Mouse (Mus musculus): ENCODE measurements at regions not wholly inside any gene's neighbourhood (a gene's known extent, or its start where the extent isn't known, plus 50 kb on each side); places are given as distances from the start of the nearest gene placed in this dataset.

GRCm38 (mm10) chr3:144137483-144137882, 67.5 kb downstream of the Lmo4 start:
- Histone ChIP-seq H3K27ac (replicated peaks in 1 of 2; ENCODE audit: control insufficient read depth in 1 of 2, insufficient read depth in 1 of 2, low read depth in 2 of 2, low read length in 2 of 2) (no peak overlapping the region), H3K9ac (ENCODE audit: low read length) (no peak overlapping the region), H3K27me3 (ENCODE audit: control insufficient read depth, insufficient read depth, low read length) (no peaks in the 10 kb centered on the region), H3K4me2 (ENCODE audit: low read length) (no peak overlapping the region), H3K4me1 (ENCODE audit: control insufficient read depth in 2 of 2, insufficient read depth in 2 of 2, low read length in 2 of 2) (no peaks in the 10 kb centered on the region), H3K9me3 (ENCODE audit: control insufficient read depth, low read length) (no peaks in the 10 kb centered on the region), H3K4me3 (ENCODE audit: control insufficient read depth in 1 of 2, insufficient read depth in 1 of 2, low read depth in 1 of 2, low read length in 2 of 2) (no peak overlapping the region), H3K36me3 (ENCODE audit: control insufficient read depth, insufficient read depth, low read length) (no peaks in the 10 kb centered on the region)
- WGBS, result 76% methylated on average over 3 of the region's 3 CpGs
- no peak for ATAC-seq (ENCODE audit: insufficient number of reproducible peaks, insufficient read depth, low FRiP score, low read depth)

- 82% methylated on average over 2 of the region's 2 CpGs for WGBS
- Histone ChIP-seq H3K4me1 (ENCODE audit: control insufficient read depth in 2 of 2, insufficient read depth in 2 of 2, low read length in 2 of 2) (no peaks in the 10 kb centered on the region), H3K4me3 (ENCODE audit: control insufficient read depth in 1 of 2, insufficient read depth in 1 of 2, low read depth in 1 of 2, low read length in 2 of 2) (no peak overlapping the region), H3K9ac (ENCODE audit: low read length) (no peak overlapping the region), H3K27me3 (ENCODE audit: control insufficient read depth, insufficient read depth, low read length) (no peaks in the 10 kb centered on the region), H3K4me2 (ENCODE audit: low read length) (no peak overlapping the region), H3K27ac (replicated peaks in 1 of 2; ENCODE audit: control insufficient read depth in 1 of 2, insufficient read depth in 1 of 2, low read depth in 2 of 2, low read length in 2 of 2) (no peak overlapping the region), H3K9me3 (ENCODE audit: control insufficient read depth, low read length) (no peaks in the 10 kb centered on the region), H3K36me3 (ENCODE audit: control insufficient read depth, insufficient read depth, low read length) (no peaks in the 10 kb centered on the region)
- no peak for ATAC-seq (ENCODE audit: insufficient number of reproducible peaks, insufficient read depth, low FRiP score, low read depth)
Observed at GRCm38 (mm10) chr3:144136432-144136831, 68.6 kb downstream of the Lmo4 start.

GRCm38 (mm10) chr3:144135646-144136045, 69.4 kb downstream of the Lmo4 start:
- H3K27me3 ChIP-seq (ENCODE audit: control insufficient read depth, insufficient read depth, low read length), result no peaks in the 10 kb centered on the region
- ATAC-seq (ENCODE audit: insufficient number of reproducible peaks, insufficient read depth, low FRiP score, low read depth), result no peak
- H3K4me3 ChIP-seq (ENCODE audit: control insufficient read depth in 1 of 2, insufficient read depth in 1 of 2, low read depth in 1 of 2, low read length in 2 of 2), result no peak overlapping the region
- WGBS, result 93% methylated on average over 6 of the region's 6 CpGs
- no peaks in the 10 kb centered on the region for H3K9me3 ChIP-seq (ENCODE audit: control insufficient read depth, low read length)
- no peaks in the 10 kb centered on the region for H3K4me1 ChIP-seq (ENCODE audit: control insufficient read depth in 2 of 2, insufficient read depth in 2 of 2, low read length in 2 of 2)
- H3K4me2 ChIP-seq (ENCODE audit: low read length), result no peak overlapping the region
- no peak overlapping the region for H3K27ac ChIP-seq (replicated peaks in 1 of 2; ENCODE audit: control insufficient read depth in 1 of 2, insufficient read depth in 1 of 2, low read depth in 2 of 2, low read length in 2 of 2)
- H3K9ac ChIP-seq (ENCODE audit: low read length), result no peak overlapping the region
- H3K36me3 ChIP-seq (ENCODE audit: control insufficient read depth, insufficient read depth, low read length), result no peaks in the 10 kb centered on the region

- Histone ChIP-seq H3K4me1 (ENCODE audit: control insufficient read depth in 2 of 2, insufficient read depth in 2 of 2, low read length in 2 of 2) (no peaks in the 10 kb centered on the region), H3K4me2 (ENCODE audit: low read length) (no peak overlapping the region), H3K4me3 (ENCODE audit: control insufficient read depth in 1 of 2, insufficient read depth in 1 of 2, low read depth in 1 of 2, low read length in 2 of 2) (no peak overlapping the region), H3K9ac (ENCODE audit: low read length) (no peak overlapping the region), H3K27me3 (ENCODE audit: control insufficient read depth, insufficient read depth, low read length) (no peaks in the 10 kb centered on the region), H3K27ac (replicated peaks in 1 of 2; ENCODE audit: control insufficient read depth in 1 of 2, insufficient read depth in 1 of 2, low read depth in 2 of 2, low read length in 2 of 2) (no peak overlapping the region), H3K36me3 (ENCODE audit: control insufficient read depth, insufficient read depth, low read length) (no peaks in the 10 kb centered on the region), H3K9me3 (ENCODE audit: control insufficient read depth, low read length) (no peaks in the 10 kb centered on the region)
- WGBS, result 86% methylated on average over 4 of the region's 4 CpGs
- no peak for ATAC-seq (ENCODE audit: insufficient number of reproducible peaks, insufficient read depth, low FRiP score, low read depth)
Observed at GRCm38 (mm10) chr3:144128042-144128441, 77.0 kb downstream of the Lmo4 start.

GRCm38 (mm10) chr3:144124353-144124752, 80.7 kb downstream of the Lmo4 start:
- no peak for ATAC-seq (ENCODE audit: insufficient number of reproducible peaks, insufficient read depth, low FRiP score, low read depth)
- WGBS, result 77% methylated on average over 4 of the region's 4 CpGs
- no peaks in the 10 kb centered on the region for H3K9me3 ChIP-seq (ENCODE audit: control insufficient read depth, low read length)

GRCm38 (mm10) chr3:144123361-144124072, 81.5 kb downstream of the Lmo4 start:
- no peaks in the 10 kb centered on the region for H3K9me3 ChIP-seq (ENCODE audit: control insufficient read depth, low read length)
- no peaks in the 10 kb centered on the region for H3K27me3 ChIP-seq (ENCODE audit: control insufficient read depth, insufficient read depth, low read length)
- H3K9ac ChIP-seq (ENCODE audit: low read length), result no peak overlapping the region
- 72% methylated on average over 6 of the region's 6 CpGs for WGBS
- H3K36me3 ChIP-seq (ENCODE audit: control insufficient read depth, insufficient read depth, low read length), result no peaks in the 10 kb centered on the region
- H3K4me1 ChIP-seq (ENCODE audit: control insufficient read depth in 2 of 2, insufficient read depth in 2 of 2, low read length in 2 of 2), result no peaks in the 10 kb centered on the region
- ATAC-seq (ENCODE audit: insufficient number of reproducible peaks, insufficient read depth, low FRiP score, low read depth), result no peak
- no peak overlapping the region for H3K4me3 ChIP-seq (ENCODE audit: control insufficient read depth in 1 of 2, insufficient read depth in 1 of 2, low read depth in 1 of 2, low read length in 2 of 2)
- H3K4me2 ChIP-seq (ENCODE audit: low read length), result no peak overlapping the region
- H3K27ac ChIP-seq (replicated peaks in 1 of 2; ENCODE audit: control insufficient read depth in 1 of 2, insufficient read depth in 1 of 2, low read depth in 2 of 2, low read length in 2 of 2), result no peak overlapping the region

More at GRCm38 (mm10) chr3:144124353-144124752, 80.7 kb downstream of the Lmo4 start:
- Histone ChIP-seq H3K9ac (ENCODE audit: low read length) (no peak overlapping the region), H3K27ac (replicated peaks in 1 of 2; ENCODE audit: control insufficient read depth in 1 of 2, insufficient read depth in 1 of 2, low read depth in 2 of 2, low read length in 2 of 2) (no peak overlapping the region), H3K4me3 (ENCODE audit: control insufficient read depth in 1 of 2, insufficient read depth in 1 of 2, low read depth in 1 of 2, low read length in 2 of 2) (no peak overlapping the region), H3K27me3 (ENCODE audit: control insufficient read depth, insufficient read depth, low read length) (no peaks in the 10 kb centered on the region), H3K4me2 (ENCODE audit: low read length) (no peak overlapping the region), H3K4me1 (ENCODE audit: control insufficient read depth in 2 of 2, insufficient read depth in 2 of 2, low read length in 2 of 2) (no peaks in the 10 kb centered on the region), H3K36me3 (ENCODE audit: control insufficient read depth, insufficient read depth, low read length) (no peaks in the 10 kb centered on the region)

GRCm38 (mm10) chr3:144119076-144119475, 85.9 kb downstream of the Lmo4 start:
- Histone ChIP-seq H3K4me3 (ENCODE audit: control insufficient read depth in 1 of 2, insufficient read depth in 1 of 2, low read depth in 1 of 2, low read length in 2 of 2) (no peak overlapping the region), H3K9me3 (ENCODE audit: control insufficient read depth, low read length) (no peaks in the 10 kb centered on the region), H3K36me3 (ENCODE audit: control insufficient read depth, insufficient read depth, low read length) (no peaks in the 10 kb centered on the region), H3K27ac (replicated peaks in 1 of 2; ENCODE audit: control insufficient read depth in 1 of 2, insufficient read depth in 1 of 2, low read depth in 2 of 2, low read length in 2 of 2) (no peak overlapping the region), H3K4me1 (ENCODE audit: control insufficient read depth in 2 of 2, insufficient read depth in 2 of 2, low read length in 2 of 2) (no peaks in the 10 kb centered on the region), H3K27me3 (ENCODE audit: control insufficient read depth, insufficient read depth, low read length) (no peaks in the 10 kb centered on the region), H3K4me2 (ENCODE audit: low read length) (no peak overlapping the region), H3K9ac (ENCODE audit: low read length) (no peak overlapping the region)
- 54% methylated on average over 3 of the region's 3 CpGs for WGBS
- no peak for ATAC-seq (ENCODE audit: insufficient number of reproducible peaks, insufficient read depth, low FRiP score, low read depth)

Data from heart, embryonic 14.5 days (tissue).